ENCODE assay signal across 12 mouse cellular contexts in genomic region chr11:95096608-95097373, GRCm38 (mm10). TPM values are rescaled to one million over a fixed set of nuclear protein-coding genes. Genes with fewer than 3 reads are reported as not detected.
DNase-seq lines count a peak whose midpoint lies in the region; ATAC-seq lines count a peak whose summit lies in the region.
"Had no signal": no experiment of that assay in that cellular context is flagged by ENCODE, and none has a peak within 500 bp of the region (broad histone marks: within the 10 kb centered on the region; RNA-seq: fewer than 3 reads in every experiment).

No protein-coding gene starts in this region.

- peaks cover 27% of the 10 kb centered on the region for H3K4me1 ChIP-seq in heart, embryonic 12.5 days (replicated peaks)
- H3K4me1 ChIP-seq in midbrain, embryonic 10.5 days: peaks cover 45% of the 10 kb centered on the region
- H3K4me1 ChIP-seq in midbrain, embryonic 15.5 days: 0 out of 2 replicates have a peak, but pooled peaks cover 2% of the 10 kb centered on the region
- H3K4me1 ChIP-seq in limb, embryonic 12.5 days (replicated peaks): peaks cover 36% of the 10 kb centered on the region
- H3K4me1 ChIP-seq in stomach, embryonic 16.5 days (ENCODE audit: control insufficient read depth, insufficient read depth, low read length): peaks cover 40% of the 10 kb centered on the region

- H3K9me3 ChIP-seq in heart, embryonic 12.5 days (replicated peaks): peaks cover 4% of the 10 kb centered on the region; the same call in 1 of the 2 replicates
- H3K9me3 ChIP-seq in midbrain, embryonic 10.5 days (replicated peaks): no peaks in the 10 kb centered on the region
- no peaks in the 10 kb centered on the region for H3K9me3 ChIP-seq in midbrain, embryonic 15.5 days
- H3K9me3 ChIP-seq in limb, embryonic 12.5 days: no peaks in the 10 kb centered on the region
- no peaks in the 10 kb centered on the region for H3K9me3 ChIP-seq in stomach, embryonic 16.5 days (replicated peaks; ENCODE audit: control insufficient read depth, low read length)

- H3K27ac ChIP-seq in heart, embryonic 12.5 days (ENCODE audit: poor library complexity, severe bottlenecking): peak overlapping the region; percentile 42; the same call in 1 of the 2 replicates
- H3K27ac ChIP-seq in midbrain, embryonic 10.5 days (replicated peaks): peak overlapping the region; percentile 53
- H3K27ac ChIP-seq in midbrain, embryonic 15.5 days: no peak overlapping the region
- 0 out of 2 replicates have a peak overlapping the region, but pooled peaks have one; percentile 1 for H3K27ac ChIP-seq in limb, embryonic 12.5 days
- H3K27ac ChIP-seq in stomach, embryonic 16.5 days (ENCODE audit: low read length): peak overlapping the region; percentile 52

- no peak overlapping the region for H3K9ac ChIP-seq in heart, embryonic 12.5 days
- H3K9ac ChIP-seq in midbrain, embryonic 15.5 days: no peak overlapping the region
- H3K9ac ChIP-seq in limb, embryonic 12.5 days (replicated peaks): no peak overlapping the region
- H3K9ac ChIP-seq in stomach, embryonic 16.5 days (ENCODE audit: low read length): 0 out of 2 replicates have a peak overlapping the region, but pooled peaks have one; percentile 11

- DNase-seq in heart, adult 18-20 months: no peak
- DNase-seq in midbrain, embryonic 10.5 days (ENCODE audit: low spot score): no peak
- DNase-seq in cerebellum, adult 11-12 months: no peak
- DNase-seq in cerebellum, adult 11 months: no peak
- DNase-seq: gastrocnemius, postnatal 25 days; right cerebral cortex, postnatal 4 days had no signal

- WGBS in heart, embryonic 12.5 days: 49% methylated on average over 4 of the region's 4 CpGs
- 58% methylated on average over 4 of the region's 4 CpGs for WGBS in midbrain, embryonic 10.5 days
- WGBS in midbrain, embryonic 15.5 days: 41% methylated on average over 4 of the region's 4 CpGs
- WGBS in limb, embryonic 12.5 days: 62% methylated on average over 4 of the region's 4 CpGs
- WGBS in stomach, embryonic 16.5 days: 26% methylated on average over 4 of the region's 4 CpGs

- peaks cover 4% of the 10 kb centered on the region; the same call in 1 of the 2 replicates for H3K27me3 ChIP-seq in heart, embryonic 12.5 days (replicated peaks)
- 0 out of 2 replicates have a peak, but pooled peaks cover 5% of the 10 kb centered on the region for H3K27me3 ChIP-seq in midbrain, embryonic 10.5 days (ENCODE audit: low read depth, poor library complexity, severe bottlenecking)
- H3K27me3 ChIP-seq in midbrain, embryonic 15.5 days (replicated peaks): no peaks in the 10 kb centered on the region; the same call in 1 of the 2 replicates
- peaks cover 5% of the 10 kb centered on the region for H3K27me3 ChIP-seq in limb, embryonic 12.5 days
- no peaks in the 10 kb centered on the region for H3K27me3 ChIP-seq in stomach, embryonic 16.5 days (ENCODE audit: control insufficient read depth, insufficient read depth, low read length)

- H3K36me3 ChIP-seq in heart, embryonic 12.5 days: no peaks in the 10 kb centered on the region
- no peaks in the 10 kb centered on the region for H3K36me3 ChIP-seq in midbrain, embryonic 10.5 days
- no peaks in the 10 kb centered on the region for H3K36me3 ChIP-seq in midbrain, embryonic 15.5 days (replicated peaks)
- no peaks in the 10 kb centered on the region for H3K36me3 ChIP-seq in limb, embryonic 12.5 days
- no peaks in the 10 kb centered on the region for H3K36me3 ChIP-seq in stomach, embryonic 16.5 days (ENCODE audit: control insufficient read depth, insufficient read depth, low read length)

- H3K4me3 ChIP-seq in heart, embryonic 12.5 days: no peak overlapping the region
- H3K4me3 ChIP-seq in midbrain, embryonic 10.5 days: no peak overlapping the region
- H3K4me3 ChIP-seq in midbrain, embryonic 15.5 days: no peak overlapping the region
- H3K4me3 ChIP-seq in limb, embryonic 12.5 days (replicated peaks): no peak overlapping the region
- H3K4me3 ChIP-seq in stomach, embryonic 16.5 days (replicated peaks; ENCODE audit: low read length): no peak overlapping the region
- H3K4me3 ChIP-seq: myocyte had no signal

- peak; percentile 60 for ATAC-seq in heart, embryonic 12.5 days (ENCODE audit: insufficient number of reproducible peaks, low FRiP score)
- ATAC-seq in midbrain, embryonic 15.5 days (replicated peaks): no peak
- no peak for ATAC-seq in limb, embryonic 12.5 days (ENCODE audit: insufficient number of reproducible peaks, insufficient read depth, low FRiP score, low TSS enrichment, low read depth)
- ATAC-seq in stomach, embryonic 16.5 days (ENCODE audit: insufficient read depth, low FRiP score): peak; percentile 85

- H3K4me2 ChIP-seq in heart, embryonic 12.5 days: no peak overlapping the region
- H3K4me2 ChIP-seq in midbrain, embryonic 15.5 days: no peak overlapping the region
- H3K4me2 ChIP-seq in limb, embryonic 12.5 days: no peak overlapping the region
- 0 out of 2 replicates have a peak overlapping the region, but pooled peaks have one; percentile 19 for H3K4me2 ChIP-seq in stomach, embryonic 16.5 days (ENCODE audit: low read depth, low read length)

RNA-seq across cellular contexts. Expression of gene Itga3, which starts 20.2 kb away (rescaled TPM):
- polyA plus RNA-seq in heart, embryonic 12.5 days (2016; fragmentation: Nextera tagmentation; extraction: Ambion mirVana): 11.8 and 12.1 TPM in 2 replicates
- 10 to 100 TPM in 1 of 2 experiments, 1 to 10 TPM in 1; 8.6 to 10.1 TPM for total RNA-seq in heart, adult 18-20 months (2021)
- polyA plus RNA-seq in midbrain, embryonic 10.5 days (2016; fragmentation: Nextera tagmentation; extraction: Ambion mirVana): 5.1 and 5.4 TPM in 2 replicates
- 17.2 and 17.4 TPM in 2 replicates for polyA plus RNA-seq in midbrain, embryonic 15.5 days (2015; fragmentation: Nextera tagmentation; extraction: Ambion mirVana)
- 7.7 and 7.9 TPM in 2 replicates for polyA plus RNA-seq in limb, embryonic 12.5 days (2016; fragmentation: Nextera tagmentation; extraction: Ambion mirVana)
- 19.4 and 19.9 TPM in 2 replicates for polyA plus RNA-seq in stomach, embryonic 16.5 days (2015; fragmentation: Nextera tagmentation; extraction: Ambion mirVana)

RNA-seq across cellular contexts. Expression of gene Dlx3, which starts 23.1 kb away (rescaled TPM):
- 0.12 and 0.41 TPM in 2 replicates for polyA plus RNA-seq in heart, embryonic 12.5 days (2016; fragmentation: Nextera tagmentation; extraction: Ambion mirVana)
- not detected for total RNA-seq in heart, adult 18-20 months (2021)
- polyA plus RNA-seq in midbrain, embryonic 10.5 days (2016; fragmentation: Nextera tagmentation; extraction: Ambion mirVana): 0.89 and 1.3 TPM in 2 replicates
- polyA plus RNA-seq in midbrain, embryonic 15.5 days (2015; fragmentation: Nextera tagmentation; extraction: Ambion mirVana): 0.17 and 0.20 TPM in 2 replicates
- 8.4 and 9.9 TPM in 2 replicates for polyA plus RNA-seq in limb, embryonic 12.5 days (2016; fragmentation: Nextera tagmentation; extraction: Ambion mirVana)
- polyA plus RNA-seq in stomach, embryonic 16.5 days (2015; fragmentation: Nextera tagmentation; extraction: Ambion mirVana): 3.0 and 3.9 TPM in 2 replicates
- total RNA-seq: gastrocnemius, postnatal 25 days; layer of hippocampus, postnatal 14 days had no signal

RNA-seq across cellular contexts. Expression of gene Dlx4, which starts 49.3 kb away (rescaled TPM):
- 0.14 TPM in 1 of 2 replicates, not detected in the other for polyA plus RNA-seq in heart, embryonic 12.5 days (2016; fragmentation: Nextera tagmentation; extraction: Ambion mirVana)
- under 1 TPM in 1 of 2 experiments, not detected in 1; 0.18 TPM for total RNA-seq in heart, adult 18-20 months (2021)
- 0.10 and 0.15 TPM in 2 replicates for polyA plus RNA-seq in midbrain, embryonic 10.5 days (2016; fragmentation: Nextera tagmentation; extraction: Ambion mirVana)
- polyA plus RNA-seq in midbrain, embryonic 15.5 days (2015; fragmentation: Nextera tagmentation; extraction: Ambion mirVana): not detected in 2 replicates
- 1.4 and 1.9 TPM in 2 replicates for polyA plus RNA-seq in limb, embryonic 12.5 days (2016; fragmentation: Nextera tagmentation; extraction: Ambion mirVana)
- 0.99 and 1.7 TPM in 2 replicates for polyA plus RNA-seq in stomach, embryonic 16.5 days (2015; fragmentation: Nextera tagmentation; extraction: Ambion mirVana)
- total RNA-seq: gastrocnemius, postnatal 25 days; layer of hippocampus, postnatal 14 days had no signal

RNA-seq across cellular contexts. Expression of gene Pdk2, which starts 55.6 kb away (rescaled TPM):
- polyA plus RNA-seq in heart, embryonic 12.5 days (2016; fragmentation: Nextera tagmentation; extraction: Ambion mirVana): 65.1 and 68.3 TPM in 2 replicates
- 100 to 1,000 TPM; 421 to 452 TPM for total RNA-seq in heart, adult 18-20 months (2021)
- polyA plus RNA-seq in midbrain, embryonic 10.5 days (2016; fragmentation: Nextera tagmentation; extraction: Ambion mirVana): 9.7 and 15.3 TPM in 2 replicates
- 27.4 and 28.2 TPM in 2 replicates for polyA plus RNA-seq in midbrain, embryonic 15.5 days (2015; fragmentation: Nextera tagmentation; extraction: Ambion mirVana)
- polyA plus RNA-seq in limb, embryonic 12.5 days (2016; fragmentation: Nextera tagmentation; extraction: Ambion mirVana): 21.9 and 22.4 TPM in 2 replicates
- 37.9 and 39.3 TPM in 2 replicates for polyA plus RNA-seq in stomach, embryonic 16.5 days (2015; fragmentation: Nextera tagmentation; extraction: Ambion mirVana)

Comparison
In these comparisons a context has a peak if more than half of its experiments do, and no peak if none do; other contexts are left out.
1. ATAC-seq: peak in heart, embryonic 12.5 days (single experiment) and stomach, embryonic 16.5 days (single experiment); none in midbrain, embryonic 15.5 days (single experiment) and limb, embryonic 12.5 days (single experiment).